Mouse (Mus musculus): ENCODE measurements around the gene Slc35g1.
A peak's percentile ranks its signal among the peaks of the same experiment; 100 is the strongest.

The Slc35g1 gene

DNA sequence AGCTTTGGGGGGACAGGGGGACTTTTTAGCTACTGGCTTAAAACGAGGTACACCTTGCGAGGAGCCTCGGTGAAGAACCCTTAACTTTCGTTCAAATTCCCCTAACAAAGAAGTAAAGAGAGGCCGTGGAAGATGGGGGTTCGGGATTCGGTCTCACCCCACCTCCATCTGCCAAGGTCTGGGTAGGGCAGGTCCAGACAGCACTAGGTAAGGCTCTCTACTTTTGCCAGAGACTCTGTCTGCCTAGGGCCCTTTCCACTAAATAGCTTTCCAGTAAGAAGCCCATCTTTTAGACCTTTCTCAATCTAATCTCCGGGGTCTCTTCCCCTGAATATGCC, 822 bp downstream of the Slc35g1 start:
- no peak for DNase-seq (ENCODE audit: low spot score in 2 of 2)

DNA sequence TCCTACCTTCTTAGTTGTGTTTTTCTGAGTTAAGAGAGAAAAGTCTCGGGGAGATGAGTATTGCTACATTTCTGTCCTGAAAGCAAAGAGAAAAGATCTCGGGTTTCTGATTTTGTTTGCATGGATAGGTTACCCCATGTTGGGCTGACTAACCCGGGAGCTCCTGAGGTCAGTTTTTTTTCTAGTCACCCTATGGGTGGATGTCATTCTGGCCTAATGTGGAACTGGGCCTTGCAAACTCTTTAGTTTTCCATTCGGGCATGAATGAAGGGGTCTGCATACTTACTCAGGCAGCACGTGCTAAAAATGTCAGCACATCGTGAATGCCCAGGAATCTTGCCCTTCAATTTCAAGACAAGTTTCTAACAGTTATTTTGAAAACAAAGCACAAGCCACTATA, 1.2 kb downstream of the Slc35g1 start:
- DNase-seq (ENCODE audit: low spot score in 2 of 2), result no peak

DNA sequence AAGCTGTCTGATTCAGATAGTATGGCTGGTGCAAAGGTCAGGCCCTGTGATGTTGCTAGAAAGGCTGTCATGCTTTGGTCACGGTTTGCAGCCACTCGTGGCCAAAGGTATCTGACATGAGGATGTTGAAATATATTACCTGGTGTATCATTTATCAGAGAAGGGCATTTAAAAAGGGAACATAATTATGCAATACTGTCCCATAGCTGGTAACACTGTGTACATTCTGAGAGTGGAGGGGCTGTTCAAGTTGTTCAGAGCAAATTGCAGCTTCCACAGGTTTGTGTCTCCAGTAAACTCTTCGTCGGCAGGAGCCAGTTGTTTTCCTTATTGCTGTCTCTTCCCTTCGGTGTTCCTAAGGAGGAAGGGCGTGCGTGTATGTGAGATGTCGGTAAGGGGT, 3.2 kb downstream of the Slc35g1 start:
- DNase-seq (ENCODE audit: low spot score in 2 of 2), result no peak

DNA sequence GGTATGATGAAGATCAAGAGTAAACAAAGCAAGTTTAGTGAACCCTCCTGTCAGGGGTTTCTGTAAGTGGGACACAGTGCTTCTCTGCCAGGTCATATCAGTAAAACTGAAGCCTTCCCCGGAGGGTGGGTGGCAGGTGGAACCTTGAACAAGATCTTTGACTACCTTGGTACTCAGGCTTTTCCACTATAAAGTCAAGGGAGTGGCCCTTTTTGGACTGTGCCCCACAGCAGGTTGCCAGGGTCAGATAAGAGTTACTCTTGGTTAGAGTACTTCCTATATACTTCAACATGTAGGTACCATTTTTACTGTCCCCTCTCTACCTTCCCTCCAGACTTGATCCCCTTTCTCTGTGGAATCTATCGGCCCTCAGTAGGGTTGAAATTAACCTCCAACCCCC, 5.1 kb downstream of the Slc35g1 start:
- DNase-seq (ENCODE audit: low spot score in 2 of 2), result no peak

DNA sequence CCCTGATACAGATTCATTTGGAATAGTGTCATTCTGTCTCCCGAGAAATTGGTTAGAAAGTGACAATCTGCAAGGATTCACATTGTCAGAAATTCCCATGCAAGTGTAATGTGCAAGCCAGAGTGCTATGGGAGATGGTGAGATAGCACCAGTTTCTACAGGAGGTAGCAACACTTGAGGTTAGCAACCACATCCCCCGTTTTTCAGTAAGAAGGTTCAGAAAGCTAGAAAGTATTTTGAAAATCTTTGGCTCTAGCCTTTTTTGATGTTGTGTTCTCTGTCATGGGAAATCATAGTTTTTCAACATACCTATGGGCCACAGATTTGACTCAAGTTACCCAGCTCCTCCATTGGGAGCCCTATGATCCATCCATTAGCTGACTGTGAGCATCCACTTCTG, 5.6 kb downstream of the Slc35g1 start:
- no peak for DNase-seq (ENCODE audit: low spot score in 2 of 2)

DNA sequence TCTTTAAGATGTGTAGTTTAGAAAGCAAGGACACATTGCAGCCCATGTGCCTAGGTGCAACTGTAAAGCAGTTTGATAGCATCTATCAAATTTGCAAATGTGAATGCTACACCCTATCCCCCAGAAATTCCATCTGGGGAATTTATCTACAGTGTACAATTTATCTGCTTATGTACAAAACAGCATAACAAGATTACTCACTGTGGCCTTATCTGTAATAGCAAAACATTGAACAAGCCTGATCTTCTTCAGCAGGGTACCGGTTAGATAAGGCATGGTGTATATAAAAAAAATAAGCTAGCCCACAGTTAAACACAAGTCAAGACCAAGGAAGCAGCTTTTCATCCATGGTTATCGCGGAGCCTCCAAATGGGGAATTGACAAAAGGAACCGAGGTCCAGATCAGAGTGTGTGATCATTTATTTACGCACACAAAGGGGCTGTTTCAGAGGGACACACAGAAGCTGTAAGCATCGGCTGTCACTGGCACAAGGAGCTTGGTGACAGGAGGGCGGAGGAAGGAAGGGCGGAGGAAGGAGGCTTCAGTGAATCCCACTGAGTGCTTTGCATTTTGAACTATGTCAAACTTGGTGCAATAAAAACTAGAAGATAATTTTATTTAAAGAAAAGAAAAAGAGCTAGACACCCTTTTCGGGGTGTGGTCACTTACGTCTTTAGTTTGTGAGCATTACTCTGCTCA, 14.7 kb downstream of the Slc35g1 start:
- DNase-seq (ENCODE audit: low spot score in 2 of 2), result no peak

DNA sequence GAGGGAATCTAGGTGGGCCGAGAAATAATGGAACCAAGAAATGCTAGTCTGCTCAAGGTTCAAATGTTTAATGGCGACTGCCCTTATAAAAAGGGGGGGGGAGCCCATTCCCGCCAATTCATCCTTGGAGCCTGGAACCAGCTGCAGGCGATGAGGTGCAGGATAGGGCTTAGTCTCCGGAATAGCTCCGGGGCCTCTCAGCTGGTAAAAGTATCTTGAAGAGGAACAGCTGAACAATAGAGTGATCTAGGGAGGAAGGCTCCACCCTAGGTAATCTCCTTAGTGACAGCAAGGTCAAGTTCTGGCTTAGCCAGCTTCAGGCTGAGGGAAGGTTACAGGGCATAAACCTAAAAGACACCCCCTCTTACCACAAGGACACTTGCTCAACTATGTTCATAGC, 18.1 kb downstream of the Slc35g1 start:
- no peak for DNase-seq (ENCODE audit: low spot score in 2 of 2)

DNA sequence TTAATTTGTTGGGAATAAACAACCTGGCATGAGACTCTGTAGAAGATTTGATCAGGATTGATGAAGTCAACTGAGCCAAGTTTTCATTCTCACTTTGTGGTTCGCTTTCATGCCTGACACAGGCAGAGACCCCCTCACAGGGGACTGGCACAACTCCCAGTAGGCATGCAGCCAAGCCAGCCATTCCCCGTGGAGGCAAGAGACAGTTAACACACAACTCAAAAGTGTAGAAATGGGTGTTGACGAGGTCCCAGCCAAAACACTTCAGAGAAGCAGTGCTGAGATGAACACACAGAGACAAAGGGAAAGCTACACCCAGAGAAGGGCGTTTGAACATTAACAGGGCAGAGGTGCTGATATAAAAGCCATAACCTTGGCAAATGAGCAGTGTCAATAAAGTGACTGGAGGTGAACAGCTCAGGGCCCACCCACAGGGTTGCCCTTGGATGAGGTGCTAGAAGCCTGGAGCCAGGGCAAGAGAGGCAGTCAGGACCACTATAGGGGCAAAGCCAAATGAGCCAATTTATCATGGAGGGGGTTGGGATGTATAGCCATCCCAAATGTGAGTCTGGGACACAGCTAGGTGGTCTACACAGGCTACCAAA, 23.1 kb downstream of the Slc35g1 start:
- no peak for DNase-seq (ENCODE audit: low spot score in 2 of 2)

DNA sequence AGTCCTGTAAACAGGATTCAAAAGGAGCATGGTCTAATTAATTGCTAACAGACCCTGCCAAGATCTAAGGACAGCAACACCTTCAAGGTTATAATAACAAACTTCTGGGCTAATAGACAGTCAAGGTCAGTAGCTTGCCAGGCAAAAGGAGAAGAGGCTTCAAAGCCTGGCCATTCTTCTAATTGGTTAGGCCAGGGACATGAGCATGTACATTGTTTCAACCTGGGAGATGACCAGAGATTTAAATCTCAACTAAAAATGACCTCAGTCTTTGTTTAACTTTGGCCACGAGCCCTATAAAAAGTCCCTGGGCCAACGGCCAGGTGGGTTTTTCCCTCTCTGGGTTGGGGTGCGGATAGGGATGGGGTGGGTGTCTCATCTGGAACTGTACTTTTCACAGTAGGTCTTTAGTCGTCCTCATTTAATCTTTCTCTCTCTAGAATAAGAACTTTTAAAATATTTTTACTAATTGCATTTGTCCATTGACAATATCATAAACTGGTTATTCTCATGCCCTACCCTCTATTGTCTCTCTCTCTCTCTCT, 25.0 kb downstream of the Slc35g1 start:
- DNase-seq (ENCODE audit: low spot score in 2 of 2), result peak in 1 of 2 experiments; percentile 26

DNA sequence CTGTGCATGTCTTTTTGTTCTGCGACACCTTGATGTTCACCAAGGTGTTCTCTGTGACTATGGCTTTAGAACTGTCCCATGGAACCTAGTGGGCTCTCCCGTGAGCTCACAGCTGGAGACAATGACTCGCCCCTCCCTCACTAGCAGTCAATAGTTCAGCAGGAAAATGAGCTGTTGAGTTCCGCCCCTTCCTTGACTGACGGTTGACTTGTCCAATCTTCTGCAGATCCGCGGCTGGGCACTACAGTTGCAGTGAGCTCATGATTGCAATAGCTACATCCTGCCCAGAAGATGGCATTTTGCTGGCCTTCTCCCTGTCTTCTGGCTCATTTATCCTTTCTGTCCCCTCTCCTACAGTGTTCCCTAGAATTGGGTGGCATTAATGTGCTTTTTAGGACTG, 25.7 kb downstream of the Slc35g1 start:
- DNase-seq (ENCODE audit: low spot score in 2 of 2), result peak in 1 of 2 experiments; percentile 24

DNA sequence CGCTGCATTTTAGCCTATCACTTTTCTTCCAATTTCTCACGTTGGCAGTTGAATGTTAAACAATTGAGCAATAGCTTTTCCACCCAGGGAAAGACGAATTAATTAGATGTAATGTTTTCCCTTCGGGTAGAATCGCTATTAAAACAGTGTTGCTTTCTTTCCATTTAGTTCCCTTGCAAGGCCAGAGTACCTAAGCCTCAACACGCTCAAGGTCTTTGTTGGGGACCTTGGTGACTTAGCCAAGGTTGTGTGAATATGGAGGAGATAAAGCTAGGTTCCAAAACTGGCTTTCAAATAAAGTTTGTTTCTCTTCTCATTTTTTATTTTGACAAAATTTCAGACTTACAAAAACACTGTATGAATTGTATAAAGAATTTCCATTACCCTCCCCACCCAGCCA, 27.1 kb downstream of the Slc35g1 start:
- no peak for DNase-seq (ENCODE audit: low spot score in 2 of 2)

DNA sequence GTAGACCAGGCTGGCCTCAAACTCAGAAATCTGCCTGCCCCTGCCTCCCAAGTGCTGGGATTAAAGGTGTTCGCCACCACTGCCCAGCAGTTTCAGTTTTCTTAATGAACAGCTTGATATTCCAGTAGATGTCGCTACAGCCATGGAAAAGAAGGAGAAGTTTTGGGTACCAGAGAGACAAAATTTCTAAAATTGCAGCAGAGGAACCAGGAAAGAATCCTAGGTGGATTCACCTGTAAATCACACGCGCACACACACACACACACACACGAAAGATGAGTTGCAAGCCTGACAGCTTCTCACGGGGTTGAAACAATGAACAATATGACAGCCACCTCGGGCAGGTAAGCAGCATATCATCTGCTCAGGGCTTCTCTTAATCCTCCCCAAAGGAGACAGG, 28.1 kb downstream of the Slc35g1 start:
- no peak for DNase-seq (ENCODE audit: low spot score in 2 of 2)

DNA sequence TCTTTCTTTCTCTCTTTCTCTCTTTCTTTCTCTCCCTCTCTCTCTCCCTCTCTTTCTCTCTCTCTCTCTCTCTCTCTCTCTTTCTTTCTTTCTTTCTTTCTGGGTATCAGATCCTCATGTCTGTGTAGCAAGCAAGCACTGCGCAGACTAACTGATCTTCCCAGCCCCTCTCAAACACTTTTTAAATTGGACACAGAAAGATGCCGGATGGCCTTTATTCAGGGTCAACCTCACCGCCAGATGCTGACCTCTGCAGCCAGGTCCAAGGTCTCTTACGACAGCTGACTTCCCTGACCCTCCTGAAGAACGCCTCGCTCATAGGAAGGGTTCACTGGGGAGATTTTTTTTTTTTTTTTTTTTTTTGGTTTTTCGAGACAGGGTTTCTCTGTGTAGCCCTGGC, 28.8 kb downstream of the Slc35g1 start:
- no peak for DNase-seq (ENCODE audit: low spot score in 2 of 2)

DNA sequence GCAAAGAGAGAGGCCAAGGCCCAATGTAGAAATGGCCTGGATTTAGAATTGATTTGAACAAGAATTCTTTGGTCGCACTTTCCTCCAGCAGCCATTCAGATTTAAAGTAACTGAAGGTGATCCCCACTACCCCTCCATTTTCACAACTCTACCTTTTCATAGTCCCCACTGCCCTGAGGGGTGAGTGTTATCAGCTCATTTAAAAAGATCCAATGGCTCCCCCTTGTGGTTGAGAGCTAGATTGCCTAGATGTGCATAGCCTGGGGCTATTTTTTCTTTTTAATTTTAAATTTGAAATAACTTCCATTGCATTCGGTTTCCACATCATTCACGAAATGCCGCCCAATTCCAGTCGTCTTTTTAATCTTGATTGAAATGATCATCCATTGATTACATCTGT, 33.5 kb downstream of the Slc35g1 start:
- DNase-seq (ENCODE audit: low spot score in 2 of 2), result no peak

DNA sequence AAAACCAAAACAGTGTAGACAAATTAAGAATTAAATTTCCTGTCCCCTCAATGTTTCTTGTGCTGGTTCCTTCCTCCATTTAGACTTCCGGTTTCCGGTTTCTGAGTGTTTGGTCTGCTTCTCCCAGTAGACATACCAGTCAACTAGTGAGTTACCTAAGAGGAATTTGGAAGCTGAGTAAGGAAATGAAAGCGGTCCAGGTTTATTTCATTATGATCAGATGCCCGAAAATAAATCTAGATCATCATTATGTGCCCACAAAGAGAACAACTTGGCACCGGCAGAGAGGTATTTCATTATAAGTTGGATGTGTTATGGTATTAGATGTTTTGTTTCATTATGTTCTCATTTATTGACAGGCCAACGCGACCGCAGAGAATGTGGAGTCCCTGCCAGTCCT, 34.7 kb downstream of the Slc35g1 start:
- no peak for DNase-seq (ENCODE audit: low spot score in 2 of 2)

DNA sequence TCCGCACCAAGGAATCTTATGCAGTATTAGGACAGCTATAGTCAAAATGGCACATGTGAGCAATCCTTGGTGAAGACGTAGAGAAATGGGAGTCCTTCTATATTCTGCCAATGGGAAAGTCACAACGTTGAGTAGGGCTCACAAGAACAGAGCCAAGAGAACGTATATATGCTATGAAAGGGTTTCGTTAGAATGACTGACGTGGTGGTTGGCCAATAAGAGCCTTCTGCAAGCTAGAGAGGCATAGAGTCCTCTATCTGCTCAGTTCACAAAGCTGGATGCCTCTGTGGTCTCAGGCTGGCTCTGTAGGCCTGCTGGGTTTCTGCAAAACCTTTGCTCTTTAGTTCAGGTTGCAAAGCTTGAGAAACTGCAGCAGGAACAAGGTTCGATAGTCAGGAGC, 35.5 kb downstream of the Slc35g1 start:
- DNase-seq (ENCODE audit: low spot score in 2 of 2), result no peak

DNA sequence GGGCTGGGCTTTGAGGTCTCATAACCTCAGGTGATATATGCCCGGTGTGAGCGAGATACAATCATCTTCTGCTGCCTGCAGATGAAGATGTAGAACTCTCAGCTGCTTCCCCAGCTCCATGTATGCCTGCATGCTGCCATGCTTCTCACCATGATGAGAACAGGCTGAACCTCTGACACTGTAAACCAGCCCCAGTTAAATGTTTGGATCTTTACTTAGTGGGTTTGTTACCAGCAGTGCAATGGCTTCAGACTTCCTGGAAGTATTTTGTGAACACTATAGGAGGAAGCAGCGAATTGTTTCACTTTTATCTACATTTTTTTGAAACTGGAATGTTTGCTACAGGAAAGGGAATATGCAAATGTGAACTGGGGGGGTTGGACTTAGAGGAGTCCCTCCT, 36.2 kb downstream of the Slc35g1 start:
- DNase-seq (ENCODE audit: low spot score in 2 of 2), result no peak

DNA sequence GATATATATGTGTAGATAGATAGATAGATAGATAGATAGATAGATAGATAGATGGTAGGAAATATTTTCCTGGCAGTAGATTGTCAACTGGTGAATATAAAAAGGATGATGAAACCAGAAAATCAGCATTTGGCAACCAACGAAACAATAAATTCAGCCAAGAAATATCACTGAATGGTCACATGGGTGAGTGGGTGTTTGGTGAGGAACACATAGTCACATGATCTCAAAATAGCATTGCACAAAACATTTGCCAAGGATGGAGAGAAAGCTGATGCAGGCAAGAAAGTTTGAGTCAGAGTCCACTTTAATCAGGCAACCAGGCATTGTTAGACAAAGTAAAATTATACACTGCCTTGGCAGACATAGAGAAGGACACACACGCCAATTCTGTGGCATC, 37.6 kb downstream of the Slc35g1 start:
- DNase-seq (ENCODE audit: low spot score in 2 of 2), result no peak

DNA sequence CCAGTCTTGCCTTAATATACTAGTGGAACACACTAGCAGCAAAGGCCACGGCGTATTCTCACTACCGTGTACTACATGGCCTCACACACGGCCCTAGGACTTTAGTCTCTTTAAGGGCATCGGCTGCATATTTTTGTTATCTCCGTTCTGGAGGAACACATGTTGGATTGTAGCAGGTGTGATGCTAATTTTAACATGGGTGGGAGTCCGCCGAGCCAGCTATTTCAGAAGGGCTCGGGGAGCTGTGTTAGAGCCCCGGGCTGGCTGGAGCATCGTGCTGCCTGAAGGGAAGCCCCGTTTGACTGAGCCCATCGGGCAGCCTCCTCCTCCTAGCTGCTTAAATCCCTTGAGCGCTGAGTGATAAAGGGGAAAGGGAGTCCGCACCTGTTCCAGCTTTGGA, 39.4 kb downstream of the Slc35g1 start:
- no peak for DNase-seq (ENCODE audit: low spot score in 2 of 2)

DNA sequence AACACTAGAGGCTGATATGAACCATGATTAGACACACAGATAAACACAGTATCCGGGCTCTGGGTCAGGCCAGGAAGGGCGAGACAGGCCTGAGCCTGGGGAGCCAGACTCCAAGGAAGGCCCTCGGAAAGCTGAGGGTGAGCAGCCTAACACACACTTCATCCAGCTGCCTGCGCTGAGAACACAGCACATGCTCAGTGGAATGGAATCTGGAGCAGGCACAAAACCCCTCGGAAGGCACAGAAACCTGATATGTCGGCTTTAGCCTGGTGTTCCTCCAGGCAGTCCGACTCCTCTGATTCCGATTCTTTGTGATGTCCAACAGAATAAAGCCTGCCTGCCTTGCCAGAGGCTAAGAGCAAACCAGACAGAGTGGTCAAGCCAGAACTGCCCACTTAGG, 46.1 kb downstream of the Slc35g1 start:
- no peak for DNase-seq (ENCODE audit: low spot score in 2 of 2)

DNA sequence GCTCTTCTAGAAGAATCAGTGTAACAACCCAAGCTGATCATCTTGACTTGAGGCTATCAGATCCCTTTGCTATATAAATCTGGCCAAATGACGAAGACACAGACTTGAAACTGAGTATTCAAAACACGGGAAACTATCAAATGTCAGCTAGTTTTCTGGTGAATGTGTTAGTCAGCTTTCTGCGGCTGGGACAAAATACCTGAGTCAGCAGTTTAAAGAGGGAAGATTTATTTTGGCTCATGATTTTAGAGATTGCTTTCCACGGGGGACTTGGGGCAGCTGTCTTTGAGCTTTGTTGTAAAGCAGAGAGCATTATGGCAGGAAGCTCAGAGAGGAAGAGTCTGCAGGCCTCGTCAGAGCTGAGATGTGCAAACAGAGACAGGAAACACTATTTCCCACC, 50.0 kb downstream of the Slc35g1 start:
- no peak for DNase-seq (ENCODE audit: low spot score in 2 of 2)

Measured in urinary bladder, postnatal 4 days (tissue).